Mouse (Mus musculus): ENCODE measurements at regions not wholly inside any gene's neighbourhood (a gene's known extent, or its start where the extent isn't known, plus 50 kb on each side); places are given as distances from the start of the nearest gene placed in this dataset.

DNA sequence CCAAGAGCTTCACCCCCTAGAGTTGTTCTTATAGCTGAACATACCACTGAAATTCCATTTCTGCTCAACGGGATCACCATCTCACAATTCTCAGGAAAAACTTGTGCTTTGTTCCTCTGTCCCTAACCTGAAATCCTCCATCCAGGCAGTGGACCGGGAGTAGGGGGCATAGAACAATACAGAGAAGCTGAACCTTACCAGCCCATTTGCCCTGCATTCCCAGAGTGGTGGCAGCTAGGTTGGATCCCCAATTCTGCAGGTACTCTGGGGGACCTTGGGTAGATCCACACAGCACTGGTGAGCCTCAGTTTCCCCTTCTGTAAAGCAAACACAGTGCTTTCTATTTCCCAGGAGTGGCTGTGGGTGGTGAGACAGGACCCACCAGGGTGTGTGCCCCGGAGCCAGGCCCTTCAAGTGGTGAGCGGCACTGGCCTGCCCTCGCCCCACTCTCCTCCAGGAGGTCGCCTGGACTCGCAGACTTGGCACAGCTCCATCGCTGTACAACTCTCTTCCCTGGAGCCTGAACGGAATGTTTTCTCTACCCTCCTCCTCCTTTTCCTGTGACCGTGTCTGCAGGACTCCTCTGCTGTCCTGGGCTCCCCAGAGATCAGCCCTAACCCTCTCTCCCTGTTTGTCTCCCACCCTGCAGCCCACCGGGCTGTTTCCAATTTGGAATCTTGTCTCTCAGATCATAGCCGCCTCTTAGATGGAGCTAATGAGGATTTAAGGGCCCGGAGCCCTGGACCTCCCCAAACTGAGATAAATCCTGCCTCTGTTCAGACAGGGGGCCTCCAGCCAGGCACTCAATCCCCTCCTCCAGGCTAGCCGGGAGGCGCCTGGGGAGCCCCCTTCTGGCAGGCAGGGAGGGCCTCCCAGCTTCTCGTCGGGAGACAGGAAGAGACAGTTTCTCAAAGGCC is 52.3 kb upstream of the Cux1 start:
- WGBS (ENCODE audit: insufficient replicate concordance), result 34% methylated on average over 17 of the region's 17 CpGs
- H3K4me3 ChIP-seq (replicated peaks), result no peak overlapping the region
- H3K27me3 ChIP-seq, result peaks cover 28% of the 10 kb centered on the region
- H3K9me3 ChIP-seq (replicated peaks), result no peaks in the 10 kb centered on the region
- H3K27ac ChIP-seq, result no peak overlapping the region
- no peak overlapping the region for H3K9ac ChIP-seq
- ATAC-seq (ENCODE audit: low read depth) (no peak), DNase-seq (no peak)
- peaks cover 33% of the 10 kb centered on the region for H3K4me1 ChIP-seq (replicated peaks)
- H3K36me3 ChIP-seq, result no peaks in the 10 kb centered on the region
- H3K4me2 ChIP-seq, result no peak overlapping the region

DNA sequence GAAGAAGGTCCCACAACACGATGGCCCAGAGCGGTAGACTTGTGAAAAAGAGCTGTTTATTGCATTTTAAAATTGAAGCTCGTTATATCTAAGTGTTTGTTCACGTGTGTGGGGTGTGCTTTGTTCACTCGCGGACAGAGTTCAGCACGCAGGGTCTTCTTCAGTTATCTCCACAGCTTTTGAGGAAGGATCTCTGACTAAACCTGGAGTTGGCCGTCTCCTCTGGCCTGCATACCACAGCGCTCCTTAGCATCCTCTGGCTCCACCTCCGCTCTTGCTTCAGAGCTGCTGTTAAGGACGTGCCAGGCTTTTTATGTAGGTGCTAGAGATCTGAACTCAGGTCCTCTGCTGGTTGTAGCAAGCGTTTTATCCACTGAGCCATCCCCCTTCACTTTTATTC is 52.9 kb upstream of the Cux1 start:
- H3K27me3 ChIP-seq, result peaks cover 28% of the 10 kb centered on the region
- no peak overlapping the region for H3K4me3 ChIP-seq (replicated peaks)
- no peak overlapping the region for H3K9ac ChIP-seq
- DNase-seq (no peak), ATAC-seq (ENCODE audit: low read depth) (no peak)
- no peak overlapping the region for H3K27ac ChIP-seq
- WGBS (ENCODE audit: insufficient replicate concordance), result 15% methylated on average over 12 of the region's 12 CpGs
- H3K4me1 ChIP-seq (replicated peaks), result peaks cover 35% of the 10 kb centered on the region
- no peak overlapping the region for H3K4me2 ChIP-seq
- no peaks in the 10 kb centered on the region for H3K9me3 ChIP-seq (replicated peaks)
- H3K36me3 ChIP-seq, result no peaks in the 10 kb centered on the region

DNA sequence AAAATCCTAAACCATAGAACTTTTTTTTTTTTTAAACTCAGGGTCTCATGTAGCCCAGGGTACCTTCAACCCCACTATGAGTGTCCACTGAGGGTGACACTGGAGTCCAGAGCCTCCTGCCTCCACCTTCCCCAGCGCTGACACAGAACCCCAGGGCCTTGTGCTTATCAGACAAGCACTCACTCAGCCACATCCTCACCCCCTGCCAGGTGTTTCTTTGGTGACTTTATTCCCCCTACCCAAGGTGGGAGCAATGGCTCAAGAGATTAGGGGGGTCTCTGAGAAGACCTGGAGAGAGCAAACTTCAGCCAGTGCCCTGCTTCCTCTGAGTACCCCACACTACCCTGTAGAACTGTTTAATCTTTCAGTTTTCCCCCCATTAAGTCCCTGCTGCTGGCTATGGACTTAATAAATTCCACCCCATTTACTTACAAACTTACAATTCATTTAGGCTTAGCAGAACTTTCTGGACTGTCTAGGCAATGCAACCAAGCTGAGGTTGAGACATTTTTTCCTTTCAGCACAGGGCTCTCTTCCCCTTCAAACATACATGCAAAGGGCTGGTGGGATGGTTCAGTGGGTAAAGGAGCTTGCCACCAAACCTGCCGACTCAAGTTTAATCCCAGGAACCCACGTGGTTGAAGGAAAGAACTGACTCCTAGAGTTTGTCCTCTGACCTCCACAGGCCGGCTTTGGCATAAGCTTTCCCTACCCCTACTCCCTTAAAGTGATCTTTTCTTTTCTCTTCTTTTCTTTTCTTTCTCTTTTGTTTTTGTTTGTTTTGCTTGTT is 54.2 kb upstream of the Cux1 start:
- Histone ChIP-seq H3K9ac (no peak overlapping the region), H3K27me3 (peaks cover 28% of the 10 kb centered on the region), H3K9me3 (replicated peaks) (no peaks in the 10 kb centered on the region), H3K36me3 (no peaks in the 10 kb centered on the region), H3K27ac (no peak overlapping the region), H3K4me3 (replicated peaks) (no peak overlapping the region), H3K4me2 (no peak overlapping the region), H3K4me1 (replicated peaks) (peaks cover 47% of the 10 kb centered on the region)
- ATAC-seq (ENCODE audit: low read depth) (no peak), DNase-seq (no peak)
- 14% methylated on average over 4 of the region's 4 CpGs for WGBS (ENCODE audit: insufficient replicate concordance)

DNA sequence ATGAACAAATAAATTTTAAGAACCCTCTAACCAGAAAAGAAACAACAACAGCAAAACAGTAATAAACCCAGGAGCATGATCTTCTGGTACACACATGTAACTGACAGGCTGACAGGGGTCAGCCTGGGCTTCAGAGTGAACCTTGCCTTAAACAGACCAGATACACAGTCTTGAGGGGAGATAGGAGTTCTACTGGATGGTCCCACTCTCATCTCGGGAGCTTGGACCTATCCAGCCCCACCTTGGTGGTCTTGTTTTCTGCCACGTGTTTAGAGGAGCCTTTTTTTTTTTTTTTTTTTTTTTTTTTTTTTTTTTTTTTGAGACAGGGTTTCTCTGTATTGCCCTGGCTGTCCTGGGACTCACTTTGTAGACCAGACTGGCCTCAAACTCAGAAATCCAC is 54.9 kb upstream of the Cux1 start:
- no peak overlapping the region for H3K4me3 ChIP-seq (replicated peaks)
- WGBS (ENCODE audit: insufficient replicate concordance), result 13% methylated on average over 2 of the region's 2 CpGs
- H3K36me3 ChIP-seq, result no peaks in the 10 kb centered on the region
- DNase-seq (no peak), ATAC-seq (ENCODE audit: low read depth) (no peak)
- H3K4me2 ChIP-seq, result no peak overlapping the region
- H3K4me1 ChIP-seq (replicated peaks), result peaks cover 48% of the 10 kb centered on the region
- H3K27me3 ChIP-seq, result peaks cover 28% of the 10 kb centered on the region
- H3K27ac ChIP-seq, result no peak overlapping the region
- no peaks in the 10 kb centered on the region for H3K9me3 ChIP-seq (replicated peaks)
- no peak overlapping the region for H3K9ac ChIP-seq

GRCm38 (mm10) chr5:136622721-136623542 is 55.6 kb upstream of the Cux1 start:
- peak; percentile 70 for DNase-seq
- no peaks in the 10 kb centered on the region for H3K9me3 ChIP-seq (replicated peaks)

DNA sequence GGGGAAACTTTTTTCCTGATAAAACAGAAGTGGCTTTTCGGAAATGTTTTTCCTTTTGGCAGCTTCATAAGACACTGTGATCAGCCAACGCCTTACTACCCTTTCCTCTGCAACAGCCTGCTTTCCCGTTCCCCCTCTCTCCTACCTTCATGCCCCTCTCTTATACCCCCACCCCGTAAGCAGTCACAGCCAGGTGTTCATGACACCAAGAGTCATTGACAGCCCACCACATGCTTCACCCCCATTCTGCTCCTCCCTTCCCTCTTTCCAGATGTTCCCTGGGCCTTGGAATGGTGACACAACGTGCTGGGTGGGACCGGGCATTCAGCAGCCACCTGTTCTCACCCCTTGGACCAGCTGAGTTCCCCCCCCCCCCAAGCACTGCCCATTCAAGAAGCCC is 56.5 kb upstream of the Cux1 start:
- Histone ChIP-seq H3K4me2 (no peak overlapping the region), H3K4me1 (replicated peaks) (peaks cover 52% of the 10 kb centered on the region), H3K9me3 (replicated peaks) (no peaks in the 10 kb centered on the region), H3K27me3 (peaks cover 28% of the 10 kb centered on the region), H3K36me3 (no peaks in the 10 kb centered on the region), H3K4me3 (replicated peaks) (no peak overlapping the region), H3K27ac (no peak overlapping the region), H3K9ac (no peak overlapping the region)
- WGBS (ENCODE audit: insufficient replicate concordance), result 58% methylated on average over 6 of the region's 6 CpGs
- ATAC-seq (ENCODE audit: low read depth) (no peak), DNase-seq (no peak)

More at GRCm38 (mm10) chr5:136622721-136623542, 55.6 kb upstream of the Cux1 start:
- H3K36me3 ChIP-seq, result no peaks in the 10 kb centered on the region
- peaks cover 52% of the 10 kb centered on the region for H3K4me1 ChIP-seq (replicated peaks)
- ATAC-seq (ENCODE audit: low read depth), result peak; percentile 90
- no peak overlapping the region for H3K27ac ChIP-seq
- H3K9ac ChIP-seq, result peak overlapping the region; percentile 51
- peaks cover 28% of the 10 kb centered on the region for H3K27me3 ChIP-seq
- peak overlapping the region; percentile 74 for H3K4me2 ChIP-seq
- WGBS (ENCODE audit: insufficient replicate concordance), result 5% methylated on average over 43 of the region's 43 CpGs
- peak overlapping the region; percentile 57 for H3K4me3 ChIP-seq (replicated peaks)

DNA sequence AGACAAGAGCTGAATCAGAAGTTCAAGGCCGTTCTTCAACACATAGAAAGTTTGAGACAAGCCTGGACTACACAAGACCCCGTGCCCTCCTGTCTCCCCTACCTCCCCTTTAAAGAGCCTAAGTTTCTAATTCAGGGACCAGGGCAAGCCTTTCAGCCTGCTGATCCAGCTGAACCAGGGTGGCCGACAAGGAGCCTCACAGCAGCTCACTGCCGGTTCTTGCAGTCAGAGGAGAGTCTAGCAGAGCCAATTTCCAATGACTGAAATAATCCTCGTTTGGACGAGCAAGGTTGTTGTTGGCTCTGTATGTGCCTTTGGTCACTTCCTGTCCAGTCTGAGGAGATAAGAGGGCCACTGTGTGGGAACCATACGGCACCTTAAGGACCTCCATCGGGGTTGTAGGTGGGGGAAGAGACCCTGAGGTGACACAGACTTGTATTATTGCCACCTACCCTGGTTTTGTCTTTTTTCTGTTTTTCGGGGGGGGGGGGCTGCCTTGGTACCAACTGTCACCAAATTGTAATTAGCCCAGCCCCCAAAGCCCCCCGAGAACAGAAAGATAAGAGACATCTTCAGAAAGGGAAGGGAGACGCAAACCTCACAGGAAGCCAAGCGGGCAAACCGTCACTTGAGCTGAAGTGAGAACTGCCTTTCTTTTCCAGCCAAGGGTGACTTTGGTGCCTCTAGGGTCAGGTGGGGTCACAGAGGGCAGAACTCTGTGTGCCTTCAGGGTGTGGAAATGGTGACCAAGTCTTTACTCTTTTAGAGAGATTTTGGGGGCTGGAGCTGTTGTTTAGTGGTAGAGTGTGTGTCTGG is 58.1 kb upstream of the Cux1 start:
- no peak for DNase-seq

DNA sequence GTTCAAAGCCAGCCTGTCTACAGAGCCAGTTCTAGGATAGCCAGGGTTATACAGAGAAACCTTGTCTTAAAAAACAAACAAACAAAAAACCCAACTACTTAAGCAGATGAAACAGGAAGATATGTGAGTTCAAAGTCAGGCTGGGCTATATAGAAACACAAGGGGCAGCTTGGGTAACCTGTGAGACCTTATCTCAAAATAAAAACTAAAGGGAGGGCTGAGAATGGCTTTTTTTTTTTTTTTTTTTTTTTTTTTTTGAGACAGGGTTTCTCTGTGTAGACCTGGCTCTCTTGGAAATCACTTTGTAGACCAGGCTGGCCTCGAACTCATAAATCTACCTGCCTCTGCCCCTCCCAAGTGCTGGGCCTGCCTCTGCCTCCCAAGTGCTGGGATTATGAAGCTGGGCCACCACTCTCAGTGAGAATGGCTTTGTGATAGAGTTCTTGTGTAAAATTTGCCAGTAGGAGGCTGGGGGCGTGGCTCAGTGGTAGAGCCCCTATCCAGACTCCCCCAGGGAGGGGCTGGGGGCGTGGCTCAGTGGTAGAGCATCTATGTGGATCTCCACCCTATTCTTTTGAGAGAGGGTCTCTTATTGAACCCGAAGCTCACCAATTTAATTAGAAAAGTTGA is 59.0 kb upstream of the Cux1 start:
- WGBS (ENCODE audit: insufficient replicate concordance), result 17% methylated on average over 4 of the region's 4 CpGs
- peak; percentile 13 for DNase-seq
- Histone ChIP-seq H3K36me3 (no peaks in the 10 kb centered on the region), H3K27ac (peak overlapping the region; percentile 53; the same call in 1 of the 2 replicates), H3K9me3 (replicated peaks) (no peaks in the 10 kb centered on the region), H3K4me3 (replicated peaks) (no peak overlapping the region), H3K4me1 (replicated peaks) (peaks cover 38% of the 10 kb centered on the region), H3K27me3 (0 out of 2 replicates have a peak, but pooled peaks cover 9% of the 10 kb centered on the region), H3K4me2 (no peak overlapping the region), H3K9ac (no peak overlapping the region)
- no peak for ATAC-seq (ENCODE audit: low read depth)

More for the DNA sequence above, 58.1 kb upstream of the Cux1 start:
- peak overlapping the region; percentile 53; the same call in 1 of the 2 replicates for H3K27ac ChIP-seq
- H3K4me1 ChIP-seq (replicated peaks), result peaks cover 44% of the 10 kb centered on the region
- no peak for ATAC-seq (ENCODE audit: low read depth)
- no peaks in the 10 kb centered on the region for H3K9me3 ChIP-seq (replicated peaks)
- H3K9ac ChIP-seq, result no peak overlapping the region
- H3K36me3 ChIP-seq, result no peaks in the 10 kb centered on the region
- WGBS (ENCODE audit: insufficient replicate concordance), result 22% methylated on average over 13 of the region's 13 CpGs
- H3K4me2 ChIP-seq, result no peak overlapping the region
- no peak overlapping the region for H3K4me3 ChIP-seq (replicated peaks)
- peaks cover 15% of the 10 kb centered on the region for H3K27me3 ChIP-seq

DNA sequence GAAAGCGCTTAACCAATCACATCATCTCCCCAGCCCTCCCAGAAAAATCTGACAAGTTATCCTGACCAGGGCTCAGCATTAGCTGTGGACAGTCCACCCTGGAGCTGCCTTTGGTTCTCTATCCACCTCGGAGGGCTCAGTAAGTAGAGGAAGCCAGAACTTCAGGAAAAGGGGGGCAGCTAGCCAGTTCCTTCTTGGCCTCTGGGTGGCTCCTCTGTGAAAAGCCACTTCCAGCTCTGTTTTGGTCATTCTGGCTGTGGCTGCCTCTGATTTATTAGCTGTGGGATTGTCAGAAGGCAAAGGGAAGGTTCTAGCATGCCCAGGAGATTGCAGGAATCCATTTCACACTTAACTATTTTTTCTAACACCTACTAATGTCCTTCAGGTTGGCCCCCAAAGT is 59.6 kb upstream of the Cux1 start:
- no peaks in the 10 kb centered on the region for H3K36me3 ChIP-seq
- peaks cover 33% of the 10 kb centered on the region for H3K4me1 ChIP-seq (replicated peaks)
- H3K4me3 ChIP-seq (replicated peaks), result no peak overlapping the region
- no peak for DNase-seq
- no peak overlapping the region for H3K27ac ChIP-seq
- H3K9me3 ChIP-seq (replicated peaks), result no peaks in the 10 kb centered on the region
- ATAC-seq (ENCODE audit: low read depth), result no peak
- 50% methylated on average over 2 of the region's 2 CpGs for WGBS (ENCODE audit: insufficient replicate concordance)
- H3K27me3 ChIP-seq, result 0 out of 2 replicates have a peak, but pooled peaks cover 5% of the 10 kb centered on the region
- no peak overlapping the region for H3K4me2 ChIP-seq
- H3K9ac ChIP-seq, result no peak overlapping the region

DNA sequence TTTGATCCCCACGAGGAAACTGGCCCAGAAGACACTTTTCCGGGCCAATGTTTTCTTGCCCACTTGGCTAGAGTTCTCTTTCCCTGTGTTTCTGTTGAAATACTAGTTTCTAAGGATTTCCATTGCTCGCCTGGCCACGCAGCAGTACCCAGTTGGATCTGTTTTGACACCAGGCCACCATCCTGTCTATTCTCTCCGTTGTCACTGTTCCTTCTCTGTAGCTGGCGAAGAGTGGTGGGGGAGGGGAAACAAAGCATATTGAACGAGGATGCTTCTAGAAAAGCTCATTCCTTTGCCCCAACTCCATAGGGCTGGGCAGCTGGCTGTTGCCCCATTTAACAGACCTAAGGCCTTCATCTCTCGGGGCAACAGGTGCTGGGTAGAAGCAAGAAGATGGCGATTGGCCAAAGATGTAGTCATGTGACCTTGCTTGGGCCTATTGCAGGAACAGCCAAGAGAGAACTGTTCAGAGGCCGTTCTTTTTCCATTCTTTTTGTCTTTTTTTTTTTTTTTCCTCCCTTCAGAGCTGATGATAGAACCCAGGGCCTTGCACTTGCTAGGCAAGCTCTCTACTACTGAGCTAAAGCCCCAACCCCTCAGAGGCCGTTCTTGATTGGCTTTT is 60.5 kb upstream of the Cux1 start:
- Histone ChIP-seq H3K36me3 (no peaks in the 10 kb centered on the region), H3K4me2 (no peak overlapping the region), H3K9ac (no peak overlapping the region), H3K4me1 (replicated peaks) (peaks cover 26% of the 10 kb centered on the region), H3K27me3 (0 out of 2 replicates have a peak, but pooled peaks cover 5% of the 10 kb centered on the region), H3K4me3 (replicated peaks) (no peak overlapping the region), H3K27ac (no peak overlapping the region), H3K9me3 (replicated peaks) (no peaks in the 10 kb centered on the region)
- 55% methylated on average over 11 of the region's 11 CpGs for WGBS (ENCODE audit: insufficient replicate concordance)
- DNase-seq (no peak), ATAC-seq (ENCODE audit: low read depth) (no peak)

Measured in liver, embryonic 13.5 days (tissue).